Mouse (Mus musculus): ENCODE measurements around the gene Ulk4. TPM values are rescaled to one million over a fixed set of nuclear protein-coding genes. Genes with fewer than 3 reads are reported as not detected.

Ulk4 gene
- polyA plus RNA-seq, 1 experiment = 0.43 TPM

DNA sequence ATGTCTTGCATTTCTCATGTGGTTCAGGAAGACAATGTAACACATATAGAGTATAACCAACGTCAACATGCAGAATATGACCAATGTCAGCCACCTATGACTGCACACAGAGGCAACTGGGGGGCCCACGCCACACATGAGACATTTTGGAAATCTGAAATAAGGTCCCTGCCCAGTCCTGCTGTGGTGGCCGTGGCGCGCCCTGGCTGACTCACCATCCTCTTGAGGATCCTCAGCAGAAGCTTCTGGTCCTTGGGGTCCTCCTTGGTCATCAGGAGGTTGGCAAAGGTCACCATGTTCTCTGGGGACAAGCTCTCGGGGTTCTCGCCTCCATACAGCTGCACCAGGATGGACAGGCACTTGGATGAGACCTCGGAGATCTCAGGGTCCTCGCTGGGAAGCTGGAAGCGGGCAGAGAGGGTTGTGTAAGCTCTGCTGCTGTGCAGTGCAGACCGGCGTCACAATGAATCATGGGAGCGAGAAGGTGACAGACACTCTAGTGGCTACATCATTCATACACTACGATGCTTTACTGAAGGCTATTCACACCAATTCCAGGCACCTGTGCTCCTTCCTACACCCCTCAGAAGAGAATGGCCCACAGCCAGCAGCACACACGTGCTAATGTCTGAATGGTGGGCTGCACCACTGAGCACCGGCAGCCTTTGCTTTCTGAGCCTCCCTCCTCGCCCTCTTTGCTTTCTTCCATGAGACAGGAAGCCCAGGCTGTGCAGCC lies 232.4 kb downstream of the Ulk4 start:
- no peak for DNase-seq (ENCODE audit: low read depth, low spot score)
- 82% methylated on average over 17 of the region's 17 CpGs for WGBS

GRCm38 (mm10) chr9:121043021-121043420 lies 234.0 kb downstream of the Ulk4 start:
- WGBS = 92% methylated on average over 4 of the region's 4 CpGs
- no peak for DNase-seq (ENCODE audit: low read depth, low spot score)

DNA sequence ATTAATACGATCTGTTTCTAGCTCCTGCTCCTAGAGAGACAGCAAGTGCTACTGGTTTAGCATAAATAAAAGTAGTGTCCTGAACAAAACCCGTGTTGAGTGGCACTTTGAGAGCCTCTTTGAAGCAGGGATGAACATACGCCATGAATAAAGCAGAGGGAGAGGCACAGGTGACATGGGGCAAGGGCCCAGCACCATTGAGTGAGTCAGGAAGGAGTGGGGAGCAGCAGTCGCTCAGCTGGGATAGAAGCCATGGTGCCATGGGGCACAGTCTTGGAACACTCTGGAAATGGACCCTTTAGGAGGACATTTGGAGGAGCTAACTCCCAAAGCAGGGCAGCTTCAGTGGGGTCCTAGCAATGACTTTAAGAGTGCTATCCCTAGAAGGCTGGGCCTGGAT lies 238.6 kb downstream of the Ulk4 start:
- 78% methylated on average over 4 of the region's 4 CpGs for WGBS
- no peak for DNase-seq (ENCODE audit: low read depth, low spot score)

DNA sequence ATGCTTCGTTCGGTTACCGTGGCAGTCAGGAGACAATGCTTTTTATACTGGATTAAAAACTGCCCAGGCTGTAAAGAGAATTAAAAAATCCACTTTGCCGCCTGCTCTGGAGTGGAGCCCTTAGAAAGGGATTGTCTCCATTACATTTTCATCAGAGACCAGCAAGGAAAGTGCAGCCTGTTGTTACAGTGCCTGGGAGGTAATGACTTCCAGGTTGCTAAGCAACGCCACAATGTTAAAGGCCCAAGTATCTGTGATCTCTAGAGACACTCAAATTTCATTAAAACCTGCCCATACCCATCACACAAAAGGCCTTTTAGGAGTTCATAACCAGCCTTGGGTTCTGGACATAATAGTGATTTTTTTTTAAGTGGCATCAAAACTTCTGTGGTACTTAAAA lies 239.0 kb downstream of the Ulk4 start:
- DNase-seq (ENCODE audit: low read depth, low spot score) = no peak
- WGBS = 87% methylated on average over 5 of the region's 5 CpGs

GRCm38 (mm10) chr9:121035296-121035695 lies 241.7 kb downstream of the Ulk4 start:
- DNase-seq (ENCODE audit: low read depth, low spot score) = no peak
- 57% methylated on average over 6 of the region's 6 CpGs for WGBS

DNA sequence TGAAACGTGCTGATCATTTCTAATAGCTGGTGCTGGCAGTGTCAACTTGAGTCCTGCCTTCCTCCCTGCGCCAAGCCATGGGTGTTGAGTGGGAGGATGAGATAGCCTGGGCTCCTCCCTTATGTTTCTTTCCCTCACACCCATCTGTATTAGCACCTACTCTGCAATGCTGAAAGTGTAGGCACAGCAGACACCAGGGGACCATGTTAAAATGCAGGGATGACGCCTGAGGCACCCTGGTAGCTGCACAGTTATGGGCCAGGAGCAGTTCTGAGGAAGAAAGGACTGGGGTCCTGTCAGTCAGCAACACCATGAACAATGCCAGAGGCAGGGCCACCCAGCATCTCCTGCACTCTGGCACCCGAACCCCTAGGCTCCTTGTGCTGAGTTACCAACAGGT lies 243.4 kb downstream of the Ulk4 start:
- no peak for DNase-seq (ENCODE audit: low read depth, low spot score)
- WGBS = 78% methylated on average over 4 of the region's 4 CpGs

- no peak for DNase-seq (ENCODE audit: low read depth, low spot score)
- WGBS = 78% methylated on average over 10 of the region's 10 CpGs
These were observed 244.6 kb downstream of the Ulk4 start for GRCm38 (mm10) chr9:121032322-121032964.

- no peak for DNase-seq (ENCODE audit: low read depth, low spot score)
- WGBS = 74% methylated on average over 10 of the region's 10 CpGs
These were observed 246.0 kb downstream of the Ulk4 start for GRCm38 (mm10) chr9:121030949-121031348.

DNA sequence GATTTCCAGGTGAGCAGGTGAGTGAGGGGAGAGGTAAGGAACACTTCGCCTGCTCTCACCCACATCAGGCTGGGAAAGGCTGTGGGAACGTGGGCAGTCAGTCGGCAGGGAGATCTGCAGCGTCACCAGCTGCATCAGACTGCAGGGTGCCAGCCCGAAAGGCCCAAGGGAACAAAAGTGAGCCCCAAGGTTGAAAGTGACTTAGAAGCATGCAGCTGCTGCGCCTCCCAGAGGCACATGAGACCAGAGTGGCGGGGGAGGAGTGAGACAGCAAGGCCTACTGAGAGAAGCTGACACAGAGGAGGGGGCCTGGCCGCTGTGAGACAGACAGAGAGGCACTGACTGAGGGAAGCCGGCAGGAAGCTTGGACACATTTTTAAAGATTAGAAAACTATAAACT lies 247.2 kb downstream of the Ulk4 start:
- WGBS = 71% methylated on average over 9 of the region's 9 CpGs
- DNase-seq (ENCODE audit: low read depth, low spot score) = no peak

DNA sequence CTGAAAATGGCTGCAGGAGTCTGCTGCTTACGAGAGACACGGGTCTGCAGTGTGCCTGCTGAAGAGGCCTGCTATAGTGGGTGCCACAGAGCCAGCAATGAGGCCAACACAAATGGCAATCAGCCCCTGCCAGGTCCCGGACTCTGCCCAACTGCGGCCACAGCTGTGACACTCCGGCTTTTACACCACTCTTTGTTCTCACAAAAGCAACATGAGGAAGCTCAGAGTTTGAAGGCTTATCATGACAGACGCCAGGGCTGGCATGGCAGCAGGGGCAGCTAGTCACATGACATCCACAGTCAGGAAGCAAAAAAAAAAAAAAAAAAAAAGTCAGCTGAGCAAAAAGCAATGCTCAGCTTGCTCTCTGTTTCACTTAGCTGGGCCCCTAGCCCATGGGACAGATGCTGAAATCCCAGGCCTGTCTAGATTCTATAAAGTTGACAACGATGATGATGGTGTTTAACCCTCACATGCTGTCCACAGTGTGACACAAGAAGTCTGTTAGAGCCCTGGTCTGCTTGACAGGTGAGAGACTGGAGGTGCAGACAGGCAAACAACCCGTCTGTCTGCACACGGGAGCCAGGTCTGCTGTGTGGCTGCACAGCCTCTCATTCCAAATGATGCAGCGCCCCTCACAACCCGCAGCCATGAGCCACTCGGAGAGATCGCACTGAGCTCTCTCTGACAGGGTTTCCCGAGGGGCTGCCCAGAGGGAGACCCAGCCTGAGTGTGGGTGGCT lies 253.3 kb downstream of the Ulk4 start:
- DNase-seq (ENCODE audit: low read depth, low spot score) = no peak
- 85% methylated on average over 14 of the region's 14 CpGs for WGBS

DNA sequence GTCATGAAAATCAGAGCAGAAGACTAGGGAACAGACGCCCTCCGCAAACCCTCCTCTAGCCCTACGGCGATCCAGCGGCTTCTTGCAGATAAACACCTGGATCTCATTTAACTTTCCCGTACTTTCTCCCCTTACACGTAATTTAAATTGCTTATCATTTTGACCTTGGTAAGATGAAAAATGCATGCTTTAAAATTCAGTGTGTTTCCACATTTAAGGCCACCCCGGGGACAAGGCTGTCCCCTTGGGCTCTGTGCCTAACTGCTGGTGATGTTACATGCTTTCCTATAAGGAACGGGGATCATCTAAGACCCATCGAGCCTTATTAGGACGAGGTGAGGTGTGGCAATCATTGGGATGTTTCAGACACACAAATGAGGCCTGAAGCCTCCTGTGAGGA lies 256.6 kb downstream of the Ulk4 start:
- DNase-seq (ENCODE audit: low read depth, low spot score) = no peak
- 85% methylated on average over 11 of the region's 11 CpGs for WGBS

DNA sequence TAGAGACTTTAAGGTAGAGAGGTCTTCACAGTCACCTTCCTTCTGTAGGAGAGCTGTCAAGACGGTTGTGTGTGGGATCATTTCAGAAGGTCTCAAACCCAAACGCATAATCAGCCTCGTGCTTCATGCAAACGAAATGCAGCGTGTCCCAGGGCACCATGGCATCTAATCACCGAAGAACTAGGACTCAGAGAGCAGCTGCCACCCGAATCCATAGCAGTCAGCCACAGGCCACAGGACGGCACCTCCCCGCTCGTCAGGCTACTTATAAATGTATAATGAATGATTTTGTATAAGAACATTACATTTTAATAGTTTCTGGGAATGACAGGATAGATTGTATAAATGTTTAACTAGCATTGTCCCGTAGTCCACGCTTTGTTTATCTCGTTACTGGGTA lies 257.1 kb downstream of the Ulk4 start:
- DNase-seq (ENCODE audit: low read depth, low spot score) = no peak
- WGBS = 79% methylated on average over 13 of the region's 13 CpGs

GRCm38 (mm10) chr9:121018524-121019315 lies 258.3 kb downstream of the Ulk4 start:
- DNase-seq (ENCODE audit: low read depth, low spot score) = no peak
- WGBS = 86% methylated on average over 2 of the region's 2 CpGs

- 66% methylated on average over 11 of the region's 11 CpGs for WGBS
- no peak for DNase-seq (ENCODE audit: low read depth, low spot score)
These were observed 261.0 kb downstream of the Ulk4 start for GRCm38 (mm10) chr9:121015810-121016502.

GRCm38 (mm10) chr9:121011540-121011939 lies 265.5 kb downstream of the Ulk4 start:
- 41% methylated on average over 4 of the region's 4 CpGs for WGBS

DNA sequence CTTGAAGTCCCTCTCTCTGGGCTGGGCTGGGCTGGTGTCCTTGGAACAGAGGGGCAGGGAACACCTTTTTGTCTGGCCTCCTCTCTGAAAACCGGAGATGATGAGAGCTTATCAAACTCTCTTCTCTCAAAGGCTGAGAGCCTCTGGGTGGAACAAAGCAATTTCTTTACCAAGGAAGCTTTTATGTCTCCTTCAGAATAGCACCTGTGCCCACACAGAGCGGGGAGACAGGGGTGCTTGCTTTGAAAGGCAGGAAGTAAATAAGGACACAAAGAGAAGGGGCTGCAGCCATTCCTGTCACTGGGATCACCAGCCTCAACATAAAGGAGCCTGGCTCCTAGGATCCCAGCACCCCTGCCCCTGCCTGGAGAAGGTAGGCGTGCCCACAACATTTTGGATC lies 266.5 kb downstream of the Ulk4 start:
- DNase-seq (ENCODE audit: low read depth, low spot score) = no peak
- WGBS = 55% methylated on average over 3 of the region's 3 CpGs

More at GRCm38 (mm10) chr9:121011540-121011939, 265.5 kb downstream of the Ulk4 start:
- DNase-seq (ENCODE audit: low read depth, low spot score) = no peak

DNA sequence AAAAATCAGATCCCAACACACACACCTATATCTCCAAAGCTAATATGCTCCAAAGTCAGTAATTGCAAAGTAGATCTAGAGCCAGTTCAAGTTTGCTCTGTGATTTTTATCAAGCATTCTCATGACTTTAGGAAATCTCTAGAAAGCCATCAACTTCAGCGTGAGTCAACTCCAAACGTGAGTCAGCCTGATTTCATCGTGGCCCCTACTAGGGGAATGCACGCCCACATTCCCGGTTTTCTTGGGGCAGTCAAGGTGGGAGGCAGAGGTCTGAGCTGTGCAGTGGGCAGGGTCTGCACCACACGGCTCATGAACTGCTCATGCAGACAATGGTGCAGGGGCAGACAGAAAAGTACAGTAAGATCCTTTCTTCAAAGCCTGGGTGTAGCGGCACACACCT lies 271.0 kb downstream of the Ulk4 start:
- DNase-seq (ENCODE audit: low read depth, low spot score) = no peak
- WGBS = 64% methylated on average over 7 of the region's 7 CpGs

GRCm38 (mm10) chr9:121001681-121002540 lies 275.1 kb downstream of the Ulk4 start:
- 67% methylated on average over 15 of the region's 15 CpGs for WGBS
- no peak for DNase-seq (ENCODE audit: low read depth, low spot score)

Data from large intestine, adult 2 months (tissue).